Mouse (Mus musculus): ENCODE measurements around the gene Mbnl2. TPM values are rescaled to one million over a fixed set of nuclear protein-coding genes. Genes with fewer than 3 reads are reported as not detected.

Mbnl2 gene
- polyA plus RNA-seq, 1 experiment from 2014 or later: 142 TPM

- Histone ChIP-seq H3K27ac (ENCODE audit: low read length) (no peak overlapping the region), H3K36me3 (ENCODE audit: control insufficient read depth, insufficient read depth) (peaks cover 28% of the 10 kb centered on the region), H3K4me2 (ENCODE audit: low read depth, low read length) (no peak overlapping the region), H3K9me3 (replicated peaks; ENCODE audit: control insufficient read depth, low read length) (peaks cover 7% of the 10 kb centered on the region), H3K9ac (ENCODE audit: low read length) (no peak overlapping the region), H3K4me1 (ENCODE audit: control insufficient read depth, insufficient read depth, low read length) (peaks cover 5% of the 10 kb centered on the region), H3K27me3 (ENCODE audit: control insufficient read depth, insufficient read depth, low read length) (no peaks in the 10 kb centered on the region), H3K4me3 (ENCODE audit: low read length) (no peak overlapping the region)
- 80% methylated on average over 3 of the region's 3 CpGs for whole genome bisulfite sequencing
- no peak for ATAC-seq (replicated peaks; ENCODE audit: extremely low read depth, insufficient read depth, low FRiP score)
Measured at GRCm38 (mm10) chr14:120394216-120394615, 118.7 kb downstream of the Mbnl2 start.

GRCm38 (mm10) chr14:120394827-120395226, 119.4 kb downstream of the Mbnl2 start:
- no peaks in the 10 kb centered on the region for H3K27me3 ChIP-seq (ENCODE audit: control insufficient read depth, insufficient read depth, low read length)
- no peak overlapping the region for H3K27ac ChIP-seq (ENCODE audit: low read length)
- WGBS: 74% methylated on average over 3 of the region's 3 CpGs
- ATAC-seq (replicated peaks; ENCODE audit: extremely low read depth, insufficient read depth, low FRiP score): no peak
- H3K4me1 ChIP-seq (ENCODE audit: control insufficient read depth, insufficient read depth, low read length): no peaks in the 10 kb centered on the region
- H3K9ac ChIP-seq (ENCODE audit: low read length): no peak overlapping the region
- peaks cover 27% of the 10 kb centered on the region for H3K36me3 ChIP-seq (ENCODE audit: control insufficient read depth, insufficient read depth)
- H3K4me3 ChIP-seq (ENCODE audit: low read length): no peak overlapping the region
- H3K4me2 ChIP-seq (ENCODE audit: low read depth, low read length): no peak overlapping the region
- peaks cover 7% of the 10 kb centered on the region for H3K9me3 ChIP-seq (replicated peaks; ENCODE audit: control insufficient read depth, low read length)

GRCm38 (mm10) chr14:120395501-120395900, 120.0 kb downstream of the Mbnl2 start:
- H3K4me3 ChIP-seq (ENCODE audit: low read length): no peak overlapping the region
- H3K4me1 ChIP-seq (ENCODE audit: control insufficient read depth, insufficient read depth, low read length): no peaks in the 10 kb centered on the region
- 80% methylated on average over 9 of the region's 9 CpGs for WGBS
- no peak for ATAC-seq (replicated peaks; ENCODE audit: extremely low read depth, insufficient read depth, low FRiP score)
- no peak overlapping the region for H3K4me2 ChIP-seq (ENCODE audit: low read depth, low read length)
- no peak overlapping the region for H3K9ac ChIP-seq (ENCODE audit: low read length)
- no peaks in the 10 kb centered on the region for H3K27me3 ChIP-seq (ENCODE audit: control insufficient read depth, insufficient read depth, low read length)
- H3K27ac ChIP-seq (ENCODE audit: low read length): no peak overlapping the region
- H3K36me3 ChIP-seq (ENCODE audit: control insufficient read depth, insufficient read depth): peaks cover 23% of the 10 kb centered on the region
- peaks cover under 1% of the 10 kb centered on the region for H3K9me3 ChIP-seq (replicated peaks; ENCODE audit: control insufficient read depth, low read length)

- H3K27me3 ChIP-seq (ENCODE audit: control insufficient read depth, insufficient read depth, low read length): no peaks in the 10 kb centered on the region
- H3K9me3 ChIP-seq (replicated peaks; ENCODE audit: control insufficient read depth, low read length): no peaks in the 10 kb centered on the region
- H3K4me1 ChIP-seq (ENCODE audit: control insufficient read depth, insufficient read depth, low read length): no peaks in the 10 kb centered on the region
- H3K27ac ChIP-seq (ENCODE audit: low read length): no peak overlapping the region
- H3K4me3 ChIP-seq (ENCODE audit: low read length): no peak overlapping the region
- ATAC-seq (replicated peaks; ENCODE audit: extremely low read depth, insufficient read depth, low FRiP score): peak; percentile 78
- H3K4me2 ChIP-seq (ENCODE audit: low read depth, low read length): no peak overlapping the region
- H3K9ac ChIP-seq (ENCODE audit: low read length): no peak overlapping the region
- H3K36me3 ChIP-seq (ENCODE audit: control insufficient read depth, insufficient read depth): peaks cover 36% of the 10 kb centered on the region
- 42% methylated on average over 10 of the region's 10 CpGs for WGBS
Measured at GRCm38 (mm10) chr14:120397871-120398647, 122.6 kb downstream of the Mbnl2 start.

- Histone ChIP-seq H3K36me3 (ENCODE audit: control insufficient read depth, insufficient read depth) (peaks cover 38% of the 10 kb centered on the region), H3K4me3 (ENCODE audit: low read length) (no peak overlapping the region), H3K27ac (ENCODE audit: low read length) (no peak overlapping the region), H3K9ac (ENCODE audit: low read length) (no peak overlapping the region), H3K27me3 (ENCODE audit: control insufficient read depth, insufficient read depth, low read length) (no peaks in the 10 kb centered on the region), H3K4me2 (ENCODE audit: low read depth, low read length) (no peak overlapping the region), H3K4me1 (ENCODE audit: control insufficient read depth, insufficient read depth, low read length) (no peaks in the 10 kb centered on the region), H3K9me3 (replicated peaks; ENCODE audit: control insufficient read depth, low read length) (no peaks in the 10 kb centered on the region)
- 87% methylated on average over 6 of the region's 6 CpGs for WGBS
- no peak for ATAC-seq (replicated peaks; ENCODE audit: extremely low read depth, insufficient read depth, low FRiP score)
Measured at GRCm38 (mm10) chr14:120399614-120400013, 124.1 kb downstream of the Mbnl2 start.

- ATAC-seq (replicated peaks; ENCODE audit: extremely low read depth, insufficient read depth, low FRiP score): no peak
- H3K4me3 ChIP-seq (ENCODE audit: low read length): no peak overlapping the region
- H3K9ac ChIP-seq (ENCODE audit: low read length): no peak overlapping the region
- H3K4me2 ChIP-seq (ENCODE audit: low read depth, low read length): no peak overlapping the region
- H3K27ac ChIP-seq (ENCODE audit: low read length): no peak overlapping the region
- WGBS: 89% methylated on average over 15 of the region's 15 CpGs
- no peaks in the 10 kb centered on the region for H3K9me3 ChIP-seq (replicated peaks; ENCODE audit: control insufficient read depth, low read length)
- H3K36me3 ChIP-seq (ENCODE audit: control insufficient read depth, insufficient read depth): peaks cover 41% of the 10 kb centered on the region
- no peaks in the 10 kb centered on the region for H3K27me3 ChIP-seq (ENCODE audit: control insufficient read depth, insufficient read depth, low read length)
- no peaks in the 10 kb centered on the region for H3K4me1 ChIP-seq (ENCODE audit: control insufficient read depth, insufficient read depth, low read length)
Measured at GRCm38 (mm10) chr14:120401158-120401557, 125.7 kb downstream of the Mbnl2 start.

- no peak overlapping the region for H3K4me3 ChIP-seq (ENCODE audit: low read length)
- no peak overlapping the region for H3K9ac ChIP-seq (ENCODE audit: low read length)
- no peak for ATAC-seq (replicated peaks; ENCODE audit: extremely low read depth, insufficient read depth, low FRiP score)
- H3K4me2 ChIP-seq (ENCODE audit: low read depth, low read length): no peak overlapping the region
- H3K9me3 ChIP-seq (replicated peaks; ENCODE audit: control insufficient read depth, low read length): no peaks in the 10 kb centered on the region
- peaks cover 32% of the 10 kb centered on the region for H3K36me3 ChIP-seq (ENCODE audit: control insufficient read depth, insufficient read depth)
- 84% methylated on average over 9 of the region's 9 CpGs for WGBS
- no peaks in the 10 kb centered on the region for H3K27me3 ChIP-seq (ENCODE audit: control insufficient read depth, insufficient read depth, low read length)
- no peaks in the 10 kb centered on the region for H3K4me1 ChIP-seq (ENCODE audit: control insufficient read depth, insufficient read depth, low read length)
- H3K27ac ChIP-seq (ENCODE audit: low read length): no peak overlapping the region
Measured at GRCm38 (mm10) chr14:120402715-120403114, 127.2 kb downstream of the Mbnl2 start.

- WGBS: 90% methylated on average over 7 of the region's 7 CpGs
- no peak overlapping the region for H3K4me2 ChIP-seq (ENCODE audit: low read depth, low read length)
- H3K27me3 ChIP-seq (ENCODE audit: control insufficient read depth, insufficient read depth, low read length): no peaks in the 10 kb centered on the region
- no peak overlapping the region for H3K9ac ChIP-seq (ENCODE audit: low read length)
- no peak overlapping the region for H3K4me3 ChIP-seq (ENCODE audit: low read length)
- no peaks in the 10 kb centered on the region for H3K4me1 ChIP-seq (ENCODE audit: control insufficient read depth, insufficient read depth, low read length)
- H3K9me3 ChIP-seq (replicated peaks; ENCODE audit: control insufficient read depth, low read length): no peaks in the 10 kb centered on the region
- H3K36me3 ChIP-seq (ENCODE audit: control insufficient read depth, insufficient read depth): peaks cover 32% of the 10 kb centered on the region
- no peak overlapping the region for H3K27ac ChIP-seq (ENCODE audit: low read length)
- ATAC-seq (replicated peaks; ENCODE audit: extremely low read depth, insufficient read depth, low FRiP score): no peak
Measured at GRCm38 (mm10) chr14:120404364-120404763, 128.9 kb downstream of the Mbnl2 start.

- Histone ChIP-seq H3K27me3 (ENCODE audit: control insufficient read depth, insufficient read depth, low read length) (no peaks in the 10 kb centered on the region), H3K9ac (ENCODE audit: low read length) (no peak overlapping the region), H3K9me3 (replicated peaks; ENCODE audit: control insufficient read depth, low read length) (no peaks in the 10 kb centered on the region), H3K4me3 (ENCODE audit: low read length) (no peak overlapping the region), H3K36me3 (ENCODE audit: control insufficient read depth, insufficient read depth) (peaks cover 30% of the 10 kb centered on the region), H3K4me1 (ENCODE audit: control insufficient read depth, insufficient read depth, low read length) (no peaks in the 10 kb centered on the region), H3K4me2 (ENCODE audit: low read depth, low read length) (no peak overlapping the region), H3K27ac (ENCODE audit: low read length) (no peak overlapping the region)
- 78% methylated on average over 17 of the region's 17 CpGs for WGBS
- no peak for ATAC-seq (replicated peaks; ENCODE audit: extremely low read depth, insufficient read depth, low FRiP score)
Measured at GRCm38 (mm10) chr14:120404811-120405582, 129.5 kb downstream of the Mbnl2 start.
